Mouse (Mus musculus): Measurements from ENCODE around the gene Hspa12a.
"Not testable (repeated sequence)": the region's sequence is repeated elsewhere in the genome, so short reads cannot be mapped to it uniquely, and the experiment has no call there.

The Hspa12a gene

GRCm38 (mm10) chr19:58908018-58908417, 35.4 kb downstream of the Hspa12a start:
- no peak for DNase-seq (ENCODE audit: low read depth)

DNA sequence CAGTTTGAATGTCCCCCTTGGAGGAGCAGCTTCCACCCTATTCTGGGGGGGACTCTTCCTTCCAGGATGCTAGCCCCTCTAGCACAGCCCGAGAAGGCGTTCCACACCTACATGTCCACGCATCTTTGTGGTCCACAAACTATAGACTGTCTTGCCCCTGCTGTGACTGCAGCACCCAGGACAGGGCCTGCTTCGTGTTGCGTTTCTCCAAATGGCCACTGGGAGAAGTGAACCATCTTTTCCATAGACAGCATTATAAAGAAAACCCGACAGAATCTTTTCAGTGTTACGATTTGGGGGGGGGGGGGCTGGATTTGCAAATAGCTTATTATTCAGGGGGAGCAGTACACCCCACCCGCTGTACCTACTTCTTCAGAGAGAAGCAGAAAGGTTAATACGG, 36.8 kb downstream of the Hspa12a start:
- no peak for DNase-seq (ENCODE audit: low read depth)

DNA sequence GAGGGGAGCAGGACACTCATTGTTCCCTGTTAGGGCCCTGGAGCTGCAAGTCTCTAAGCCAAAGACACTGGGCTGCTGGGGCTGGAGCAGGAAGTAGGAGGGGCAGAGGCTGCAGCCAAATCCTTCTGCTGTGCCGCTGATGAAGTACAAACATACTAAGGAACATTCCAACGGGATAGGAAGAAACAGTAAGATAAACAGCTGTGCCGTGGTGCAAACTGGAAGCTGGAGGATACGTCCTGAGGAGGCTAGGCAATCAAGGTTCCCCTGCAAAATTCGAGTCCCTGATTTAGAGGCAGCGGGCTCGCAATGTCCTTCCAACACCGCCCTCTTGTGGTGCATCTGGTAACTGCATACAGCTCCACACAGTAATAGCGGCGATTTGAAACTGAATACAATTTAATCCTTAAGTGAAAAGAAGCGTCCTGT, 39.5 kb downstream of the Hspa12a start:
- DNase-seq (ENCODE audit: low read depth): peak; percentile 19

- DNase-seq (ENCODE audit: low read depth): no peak
Observed at GRCm38 (mm10) chr19:58903079-58903898, 40.2 kb downstream of the Hspa12a start.

- not testable (repeated sequence) for DNase-seq (ENCODE audit: low read depth)
Observed at GRCm38 (mm10) chr19:58900471-58900870, 43.0 kb downstream of the Hspa12a start.

- DNase-seq (ENCODE audit: low read depth): no peak
Observed at GRCm38 (mm10) chr19:58896216-58896615, 47.2 kb downstream of the Hspa12a start.

- DNase-seq (ENCODE audit: low read depth): no peak
Observed at GRCm38 (mm10) chr19:58889306-58890038, 54.0 kb downstream of the Hspa12a start.

DNA sequence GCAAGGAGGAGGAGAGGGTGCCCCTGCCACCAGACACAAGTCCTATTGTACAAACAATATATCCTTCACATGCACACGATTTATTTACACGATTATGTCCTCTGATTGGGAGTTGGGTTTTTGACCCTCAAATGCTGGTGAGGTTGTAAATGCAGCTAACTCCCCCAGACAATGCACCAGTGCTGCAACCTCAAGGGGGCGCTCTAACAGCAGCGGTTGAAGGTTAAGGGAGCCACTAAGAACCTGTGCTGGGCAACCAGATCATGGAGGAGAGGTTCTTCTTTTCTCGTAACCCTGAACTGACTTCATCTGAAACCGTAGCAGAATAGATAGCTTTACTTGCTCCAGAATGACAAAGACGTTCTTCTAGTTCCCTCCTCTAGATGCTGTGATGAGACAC, 57.0 kb downstream of the Hspa12a start:
- DNase-seq (ENCODE audit: low read depth): no peak

DNA sequence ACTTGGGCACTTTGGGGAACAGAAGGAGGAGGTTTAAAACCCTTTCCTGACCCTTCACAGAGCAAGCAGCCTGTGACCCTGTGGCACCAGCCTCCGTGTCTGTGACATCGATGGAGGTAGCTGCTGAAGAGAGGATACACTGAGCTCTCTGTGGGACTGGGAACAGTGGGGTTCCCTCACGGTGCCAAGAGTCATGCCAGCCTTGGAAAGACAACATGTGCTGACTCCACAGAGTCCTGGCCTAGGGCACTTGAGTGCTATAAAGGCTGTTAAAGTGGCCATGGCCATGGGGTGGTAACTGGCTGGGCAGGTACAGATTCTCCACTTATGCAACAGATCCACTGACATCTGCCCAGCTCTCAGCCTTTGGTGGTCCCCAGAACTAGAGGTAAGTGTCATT, 60.0 kb downstream of the Hspa12a start:
- no peak for DNase-seq (ENCODE audit: low read depth)

- DNase-seq (ENCODE audit: low read depth): no peak
Observed at GRCm38 (mm10) chr19:58882336-58882735, 61.1 kb downstream of the Hspa12a start.

DNA sequence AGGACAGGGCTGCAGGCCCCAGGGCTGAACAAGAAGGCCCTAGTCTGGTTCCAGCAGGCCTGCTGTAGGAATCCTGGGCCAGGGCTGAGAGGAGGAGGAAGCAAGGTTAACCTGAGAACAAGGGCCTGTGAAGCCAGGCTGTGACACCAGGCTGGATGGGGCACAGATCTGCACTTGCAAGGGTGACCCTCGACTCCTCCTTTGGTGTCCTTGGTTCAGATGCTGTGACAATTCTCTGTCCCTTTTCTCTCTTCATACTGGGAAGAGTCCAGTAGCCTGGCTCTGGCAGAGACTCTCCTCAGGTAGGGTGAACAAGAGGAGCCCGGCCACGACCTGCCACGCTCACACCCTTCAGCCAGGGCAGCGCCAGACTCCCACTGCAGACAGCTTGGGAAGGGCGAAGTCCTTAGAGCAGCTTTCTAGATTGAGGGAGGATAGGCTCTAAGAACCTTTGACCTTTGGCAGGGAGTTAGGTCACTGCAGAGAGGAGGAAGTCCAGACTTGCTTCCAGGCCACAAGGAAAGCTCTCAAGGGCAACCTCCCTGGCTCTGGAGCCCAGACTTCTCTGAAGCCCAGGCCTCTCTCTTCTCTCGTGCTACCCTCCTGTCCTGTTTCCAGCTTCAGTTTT, 64.0 kb downstream of the Hspa12a start:
- DNase-seq (ENCODE audit: low read depth): no peak

- DNase-seq (ENCODE audit: low read depth): no peak
Observed at GRCm38 (mm10) chr19:58878560-58878959, 64.9 kb downstream of the Hspa12a start.

- DNase-seq (ENCODE audit: low read depth): no peak
Observed at GRCm38 (mm10) chr19:58873536-58873935, 69.9 kb downstream of the Hspa12a start.

DNA sequence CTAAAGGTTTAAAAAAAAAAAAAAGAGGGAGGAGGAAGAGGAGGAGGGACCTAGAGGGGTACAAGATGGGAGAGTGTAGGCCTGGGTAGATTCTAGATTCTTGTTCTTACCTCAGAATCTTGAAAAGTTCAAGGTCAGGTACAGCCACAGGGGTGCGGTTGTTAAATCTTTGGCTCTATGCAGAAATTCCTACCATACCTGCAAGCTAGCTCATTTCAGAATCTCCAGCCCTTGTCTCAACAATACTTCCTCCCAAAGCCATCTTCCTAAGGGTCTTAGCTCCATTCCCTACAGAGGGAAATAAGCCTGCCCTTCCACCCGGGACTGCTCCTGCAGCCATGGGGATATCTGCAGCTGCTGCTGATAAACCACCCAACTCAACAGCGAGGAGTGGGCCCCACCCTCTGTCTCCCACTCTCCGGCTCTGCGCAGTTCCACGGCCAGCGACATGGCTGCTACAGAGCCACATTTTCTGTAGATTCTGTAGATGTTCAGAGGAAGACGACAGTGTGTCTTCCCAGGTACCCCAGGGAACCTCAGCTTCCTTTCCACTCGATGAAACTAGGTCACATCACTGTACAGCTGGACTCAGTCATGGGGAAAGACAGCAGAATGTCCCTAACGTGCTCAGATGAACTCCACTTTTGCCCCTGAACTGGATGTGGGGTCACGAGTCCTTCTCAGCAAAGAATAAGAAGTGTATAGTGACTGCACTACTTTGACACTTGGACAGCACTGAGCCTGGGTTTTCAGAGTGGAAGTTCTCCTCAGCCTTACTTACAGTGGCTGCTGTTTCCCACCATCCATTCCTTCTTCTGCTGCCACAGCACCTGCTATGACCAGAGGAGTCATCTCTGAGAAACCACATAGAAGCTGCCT, 70.8 kb downstream of the Hspa12a start:
- no peak for DNase-seq (ENCODE audit: low read depth)

GRCm38 (mm10) chr19:58871878-58872277, 71.6 kb downstream of the Hspa12a start:
- no peak for DNase-seq (ENCODE audit: low read depth)

GRCm38 (mm10) chr19:58866651-58867050, 76.8 kb downstream of the Hspa12a start:
- DNase-seq (ENCODE audit: low read depth): no peak

- DNase-seq (ENCODE audit: low read depth): no peak
Observed at GRCm38 (mm10) chr19:58865224-58865623, 78.2 kb downstream of the Hspa12a start.

GRCm38 (mm10) chr19:58864006-58864573, 79.4 kb downstream of the Hspa12a start:
- no peak for DNase-seq (ENCODE audit: low read depth)

DNA sequence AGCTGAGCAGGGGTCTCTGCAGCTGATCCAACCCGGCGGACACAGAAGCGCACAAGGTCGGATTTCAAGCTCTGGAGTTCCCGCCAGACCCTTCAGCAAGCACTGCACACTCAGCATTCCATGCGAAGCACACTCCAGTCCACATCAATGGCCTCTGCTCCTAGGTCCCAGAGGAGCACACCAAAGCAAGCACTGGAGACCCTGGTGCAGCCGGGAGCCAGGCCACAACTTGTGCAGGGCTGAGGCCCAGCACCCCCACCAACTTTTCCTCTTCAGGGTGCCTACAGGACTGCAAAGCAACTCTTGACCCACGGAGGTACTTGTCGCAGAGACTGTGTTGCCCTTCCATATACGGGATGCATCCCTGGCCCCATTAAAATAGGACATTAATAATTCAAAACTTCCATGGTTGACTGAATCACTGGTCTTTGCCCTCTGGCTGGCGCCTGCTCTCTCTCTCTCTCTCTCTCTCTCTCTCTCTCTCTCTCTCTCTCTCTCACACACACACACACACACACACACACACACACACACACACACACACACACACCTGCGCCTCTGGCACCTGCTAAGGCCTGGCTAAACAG, 82.2 kb downstream of the Hspa12a start:
- no peak for DNase-seq (ENCODE audit: low read depth)

GRCm38 (mm10) chr19:58860255-58861173, 82.9 kb downstream of the Hspa12a start:
- DNase-seq (ENCODE audit: low read depth): peak; percentile 34
